Mouse (Mus musculus) lung, embryonic 16.5 days (tissue): ENCODE data around the gene Cel. TPM values are rescaled to one million over a fixed set of nuclear protein-coding genes. Genes with fewer than 3 reads are reported as not detected.

Source experiments
- ATAC-seq: fragments of 200-750 bp; cut with Nextera tagmentation; 2 replicates; pipeline ENCODE4 v1.8.0; 2017; ENCODE audit warnings: low read depth, mild to moderate bottlenecking, moderate library complexity
- H3K27ac ChIP-seq: fragments of 300-500 bp; sonication (generic); 2 replicates; pipeline ENCODE4 v1.5.1; 2014; ENCODE audit warnings: mild to moderate bottlenecking, control low read depth, low read length
- H3K27me3 ChIP-seq: fragments of 300-500 bp; sonication (generic); 2 replicates; pipeline ENCODE4 v1.6.1; 2014; ENCODE audit warnings: low read depth, low read length, mixed read lengths; ENCODE audit not compliant: control insufficient read depth, insufficient read depth
- H3K36me3 ChIP-seq: fragments of 300-500 bp; sonication (generic); 2 replicates; pipeline ENCODE4 v1.6.1; 2014; ENCODE audit warnings: low read length; ENCODE audit not compliant: control insufficient read depth, insufficient read depth
- H3K4me1 ChIP-seq: fragments of 300-500 bp; sonication (generic); replicated peaks from 2 replicates; pipeline ENCODE4 v1.6.1; 2014; ENCODE audit warnings: low read length, mixed read lengths; ENCODE audit not compliant: control insufficient read depth, insufficient read depth
- H3K4me2 ChIP-seq: fragments of 300-500 bp; sonication (generic); 2 replicates; pipeline ENCODE4 v1.6.1; 2014; ENCODE audit warnings: low read depth, low read length, control low read depth
- H3K4me3 ChIP-seq: fragments of 300-500 bp; sonication (generic); 2 replicates; pipeline ENCODE4 v1.5.1; 2014; ENCODE audit warnings: mild to moderate bottlenecking, low read length, control low read depth
- H3K9ac ChIP-seq: fragments of 300-500 bp; sonication (generic); 2 replicates; pipeline ENCODE4 v1.6.1; 2014; ENCODE audit warnings: low read length, control low read depth
- H3K9me3 ChIP-seq: fragments of 300-500 bp; sonication (generic); 2 replicates; pipeline ENCODE4 v1.6.1; 2016; ENCODE audit warnings: low read length; ENCODE audit not compliant: control insufficient read depth
- WGBS: fragments of 180-500 bp; shearing (Covaris S2); extraction: QIAGEN DNeasy Blood & Tissue Kit; methylation state at CpG from one replicate; pipeline ENCODE4 v1.1.7; 2014; 5-methylcytosine and 5-hydroxymethylcytosine counted together
- polyA plus RNA-seq: library from polyadenylated mRNA; unstranded; fragments of >200 nt; fragmentation: Nextera tagmentation; extraction: Ambion mirVana; gene quantifications from 2 replicates; pipeline ENCODE4 v1.2.1, GENCODE M21; 2015

The Cel gene
- polyA plus RNA-seq, 1 experiment from 2014 or later: 0.10 TPM

DNA sequence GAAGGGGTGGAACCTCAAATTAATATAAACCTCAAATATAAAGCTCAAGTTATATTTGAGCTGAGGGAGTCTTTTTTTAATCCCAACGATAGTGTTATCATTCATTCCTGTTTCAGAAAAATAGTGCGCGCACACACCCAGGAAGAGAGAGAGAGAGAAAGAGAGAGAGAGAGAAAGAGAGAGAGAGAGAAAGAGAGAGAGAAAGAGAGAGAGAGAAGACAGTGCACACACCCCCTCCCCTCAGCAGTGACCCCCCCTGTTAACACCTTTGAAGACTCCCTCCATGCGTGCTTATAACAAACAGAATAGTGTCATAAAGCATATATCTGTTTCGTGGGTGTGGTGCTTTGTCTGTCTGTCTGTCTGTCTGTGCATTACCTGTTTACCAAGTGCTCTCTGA, 40.3 kb upstream of the Cel start:
- no peak for ATAC-seq
- Histone ChIP-seq H3K4me3 (no peak overlapping the region), H3K27ac (no peak overlapping the region), H3K9me3 (no peaks in the 10 kb centered on the region), H3K36me3 (no peaks in the 10 kb centered on the region), H3K27me3 (no peaks in the 10 kb centered on the region), H3K4me2 (no peak overlapping the region), H3K4me1 (no peaks in the 10 kb centered on the region), H3K9ac (no peak overlapping the region)
- WGBS: 84% methylated on average over 5 of the region's 5 CpGs

DNA sequence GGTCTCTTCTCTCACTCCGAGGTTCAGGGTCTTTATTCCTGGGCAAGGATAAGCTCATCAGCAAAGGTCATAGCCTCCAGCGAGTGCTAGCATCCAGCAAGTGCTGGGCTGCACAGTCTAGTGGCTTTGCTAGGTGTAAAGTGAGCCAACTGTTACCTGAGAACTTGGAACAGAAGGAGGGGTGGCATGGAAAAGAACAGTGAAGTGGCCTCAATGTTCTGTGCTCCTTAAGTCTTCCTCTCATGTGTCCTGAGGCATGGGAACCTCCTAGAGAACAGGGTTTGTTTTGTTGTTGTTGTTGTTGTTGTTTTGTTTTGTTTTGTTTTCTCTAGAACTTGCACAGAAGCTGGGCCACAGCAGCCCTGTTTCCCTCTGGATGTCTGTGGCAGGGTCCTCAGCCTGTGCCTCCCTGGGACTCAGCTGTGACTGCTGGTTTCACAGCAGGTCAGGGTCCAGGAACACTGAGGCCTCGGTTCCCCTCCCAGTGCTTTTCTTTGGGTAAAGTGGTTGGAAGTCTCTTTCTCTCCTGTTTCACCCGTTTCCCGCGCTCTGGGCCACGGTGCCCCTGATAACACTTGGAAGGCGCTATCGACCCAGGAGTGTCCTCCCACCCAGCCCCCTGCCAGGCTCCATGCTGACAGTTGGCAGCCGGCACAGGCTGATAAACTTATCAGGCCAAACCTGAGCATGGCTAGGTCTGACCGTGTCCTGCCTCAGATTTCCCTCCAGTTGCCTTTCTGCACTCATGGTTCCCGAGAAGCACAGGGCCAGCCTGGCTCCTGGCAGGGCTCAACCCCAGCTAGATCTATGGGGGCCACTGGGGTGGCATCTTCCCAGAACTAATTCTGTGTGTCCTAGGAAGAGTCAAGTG, 38.8 kb upstream of the Cel start:
- H3K4me1 ChIP-seq: no peaks in the 10 kb centered on the region
- no peak for ATAC-seq
- H3K27me3 ChIP-seq: no peaks in the 10 kb centered on the region
- H3K9me3 ChIP-seq: no peaks in the 10 kb centered on the region
- no peak overlapping the region for H3K4me3 ChIP-seq
- no peak overlapping the region for H3K9ac ChIP-seq
- no peaks in the 10 kb centered on the region for H3K36me3 ChIP-seq
- no peak overlapping the region for H3K27ac ChIP-seq
- H3K4me2 ChIP-seq: no peak overlapping the region
- 42% methylated on average over 12 of the region's 12 CpGs for WGBS

- WGBS: 62% methylated on average over 6 of the region's 6 CpGs
- H3K4me1 ChIP-seq: no peaks in the 10 kb centered on the region
- no peak overlapping the region for H3K4me2 ChIP-seq
- no peak overlapping the region for H3K9ac ChIP-seq
- H3K27me3 ChIP-seq: no peaks in the 10 kb centered on the region
- no peak overlapping the region for H3K4me3 ChIP-seq
- ATAC-seq: no peak
- H3K9me3 ChIP-seq: no peaks in the 10 kb centered on the region
- H3K36me3 ChIP-seq: no peaks in the 10 kb centered on the region
- no peak overlapping the region for H3K27ac ChIP-seq
Observed at GRCm38 (mm10) chr2:28599569-28599900, 36.3 kb upstream of the Cel start.

DNA sequence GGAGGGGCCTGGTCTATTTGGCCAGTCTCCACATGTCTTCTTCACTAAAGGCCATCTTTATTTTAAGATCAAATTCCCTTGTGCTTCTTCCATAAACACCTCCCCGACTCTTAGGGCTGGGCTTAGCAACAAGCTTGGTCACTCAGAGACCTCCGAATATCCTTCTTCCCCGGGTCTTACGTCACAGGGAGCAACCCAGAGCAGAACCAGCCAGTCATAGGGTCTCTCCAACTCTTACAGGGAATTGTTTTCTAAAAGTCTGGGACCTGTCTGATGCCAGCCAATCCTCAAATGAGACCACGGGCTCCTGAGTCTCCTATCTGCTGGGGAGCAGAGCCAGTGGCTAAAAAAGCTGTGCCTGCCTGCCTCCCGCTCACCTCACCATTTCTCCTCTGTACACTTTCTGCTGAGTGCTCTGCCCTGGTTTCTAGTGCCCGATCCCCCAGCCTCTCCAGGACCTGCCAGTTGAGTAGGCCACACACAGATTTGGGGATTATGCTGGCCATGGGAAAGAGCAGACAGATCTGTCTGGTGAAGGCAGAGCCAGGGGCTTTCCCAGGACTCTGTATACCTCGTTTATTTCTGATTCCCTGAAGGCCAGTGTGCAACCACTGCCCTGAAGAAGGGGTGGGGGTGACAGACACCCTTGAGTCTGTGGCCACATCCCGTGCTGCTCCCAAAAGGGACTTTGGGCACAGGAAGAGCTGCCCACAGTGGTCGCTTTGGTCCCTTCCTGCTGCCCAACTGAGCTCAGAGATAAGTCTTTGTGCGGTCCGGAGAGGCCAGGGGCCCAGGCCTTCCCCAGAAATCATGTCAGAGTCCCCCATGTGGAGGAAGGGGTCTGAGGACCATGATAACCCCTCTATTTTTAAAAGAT, 35.7 kb upstream of the Cel start:
- no peak overlapping the region for H3K4me3 ChIP-seq
- no peaks in the 10 kb centered on the region for H3K4me1 ChIP-seq
- H3K4me2 ChIP-seq: no peak overlapping the region
- H3K36me3 ChIP-seq: no peaks in the 10 kb centered on the region
- no peak overlapping the region for H3K27ac ChIP-seq
- ATAC-seq: no peak
- no peak overlapping the region for H3K9ac ChIP-seq
- no peaks in the 10 kb centered on the region for H3K27me3 ChIP-seq
- WGBS: 51% methylated on average over 12 of the region's 12 CpGs
- no peaks in the 10 kb centered on the region for H3K9me3 ChIP-seq

DNA sequence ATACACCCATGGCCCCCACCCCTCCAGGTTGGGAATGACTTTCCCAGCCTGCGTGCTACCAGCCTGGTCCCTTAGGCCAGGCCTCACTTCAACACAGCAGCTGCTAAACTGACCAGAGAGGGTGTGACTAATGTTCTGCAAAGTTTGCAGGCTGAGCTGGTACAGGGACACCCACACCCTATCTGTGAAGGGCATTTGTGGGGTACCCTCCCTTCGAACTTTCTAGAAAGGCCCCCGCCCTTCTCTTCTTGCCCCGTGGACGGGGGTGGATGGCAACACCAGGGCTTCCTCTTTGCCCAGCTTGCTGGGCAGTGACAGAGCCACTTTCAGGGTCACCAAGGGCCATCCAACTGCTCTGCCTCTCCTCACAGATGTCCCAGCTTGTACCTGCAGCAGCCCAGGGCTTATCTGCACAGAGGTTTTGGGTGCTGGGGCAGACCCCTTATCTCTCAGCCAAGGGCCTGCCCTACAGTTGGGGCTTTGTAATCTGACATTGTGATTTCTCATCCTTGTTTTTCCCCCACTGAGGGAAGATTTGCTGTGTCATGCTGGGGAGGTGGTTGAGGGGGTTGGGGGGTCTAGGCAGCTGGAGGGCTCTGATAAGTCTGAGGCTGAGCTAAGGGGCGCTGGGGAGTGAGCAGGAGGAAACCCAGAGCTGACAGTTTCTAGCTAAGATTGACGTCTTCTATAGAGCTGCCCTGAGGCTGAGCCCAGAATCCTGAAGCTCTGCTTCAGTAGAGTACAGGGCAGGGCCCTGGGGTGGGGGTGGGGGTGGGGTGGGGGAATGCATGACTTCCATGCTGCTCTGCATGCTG, 34.7 kb upstream of the Cel start:
- no peak overlapping the region for H3K4me3 ChIP-seq
- H3K27ac ChIP-seq: no peak overlapping the region
- no peak overlapping the region for H3K4me2 ChIP-seq
- no peak overlapping the region for H3K9ac ChIP-seq
- H3K9me3 ChIP-seq: no peaks in the 10 kb centered on the region
- no peaks in the 10 kb centered on the region for H3K27me3 ChIP-seq
- WGBS: 61% methylated on average over 7 of the region's 7 CpGs
- no peaks in the 10 kb centered on the region for H3K36me3 ChIP-seq
- no peaks in the 10 kb centered on the region for H3K4me1 ChIP-seq
- ATAC-seq: no peak

- Histone ChIP-seq H3K9me3 (no peaks in the 10 kb centered on the region), H3K9ac (no peak overlapping the region), H3K27me3 (no peaks in the 10 kb centered on the region), H3K36me3 (no peaks in the 10 kb centered on the region), H3K4me2 (no peak overlapping the region), H3K27ac (no peak overlapping the region), H3K4me1 (no peaks in the 10 kb centered on the region), H3K4me3 (no peak overlapping the region)
- no peak for ATAC-seq
- WGBS: 89% methylated on average over 7 of the region's 7 CpGs
Observed at GRCm38 (mm10) chr2:28596998-28597397, 33.8 kb upstream of the Cel start.

DNA sequence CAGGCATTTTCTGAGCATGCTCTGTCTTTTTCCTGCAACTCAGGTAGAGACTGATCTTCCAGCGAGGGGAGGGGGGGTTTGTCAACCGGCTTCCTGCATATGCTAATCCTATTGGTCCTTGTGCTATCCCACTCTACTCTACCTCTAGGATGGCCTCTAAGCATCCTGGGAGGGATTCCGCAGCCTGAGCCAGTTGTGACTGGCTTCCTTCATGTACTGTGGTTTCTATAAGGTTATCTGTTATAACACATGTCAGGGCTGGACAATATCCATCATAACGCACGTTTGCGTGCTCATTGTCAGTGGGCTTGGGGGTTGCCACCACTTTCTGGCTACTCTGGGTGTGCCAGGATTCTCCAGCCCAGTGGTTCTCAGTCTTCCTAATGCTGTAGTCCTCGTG, 32.8 kb upstream of the Cel start:
- WGBS: 72% methylated on average over 7 of the region's 7 CpGs
- Histone ChIP-seq H3K4me2 (no peak overlapping the region), H3K4me1 (no peaks in the 10 kb centered on the region), H3K36me3 (no peaks in the 10 kb centered on the region), H3K9me3 (no peaks in the 10 kb centered on the region), H3K27me3 (no peaks in the 10 kb centered on the region), H3K27ac (no peak overlapping the region), H3K9ac (no peak overlapping the region), H3K4me3 (no peak overlapping the region)
- no peak for ATAC-seq

DNA sequence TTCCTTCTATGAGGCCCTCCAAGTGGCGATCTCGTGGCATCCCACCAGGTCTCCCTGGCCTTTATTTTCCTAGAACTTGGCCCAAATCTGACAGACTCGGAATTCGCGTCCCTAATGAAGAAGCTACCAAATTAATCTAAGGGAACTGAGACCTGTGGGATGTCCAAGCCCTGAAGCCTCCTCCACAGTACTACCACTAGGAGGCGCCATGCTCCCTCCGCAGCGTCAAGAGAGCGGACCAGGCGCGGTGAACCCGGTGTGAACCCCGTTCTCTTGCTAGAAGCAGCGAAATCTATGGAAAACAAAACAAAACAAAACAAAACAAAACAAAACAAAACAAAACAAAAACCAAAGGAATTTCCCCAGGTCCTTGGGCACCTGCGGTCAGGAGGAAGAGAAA, 29.6 kb upstream of the Cel start:
- H3K4me3 ChIP-seq: no peak overlapping the region
- H3K36me3 ChIP-seq: no peaks in the 10 kb centered on the region
- H3K27me3 ChIP-seq: no peaks in the 10 kb centered on the region
- H3K4me2 ChIP-seq: peak overlapping the region; percentile 21; the same call in 1 of the 2 replicates
- no peaks in the 10 kb centered on the region for H3K9me3 ChIP-seq
- no peaks in the 10 kb centered on the region for H3K4me1 ChIP-seq
- ATAC-seq: no peak
- no peak overlapping the region for H3K9ac ChIP-seq
- no peak overlapping the region for H3K27ac ChIP-seq
- 7% methylated on average over 15 of the region's 15 CpGs for WGBS

DNA sequence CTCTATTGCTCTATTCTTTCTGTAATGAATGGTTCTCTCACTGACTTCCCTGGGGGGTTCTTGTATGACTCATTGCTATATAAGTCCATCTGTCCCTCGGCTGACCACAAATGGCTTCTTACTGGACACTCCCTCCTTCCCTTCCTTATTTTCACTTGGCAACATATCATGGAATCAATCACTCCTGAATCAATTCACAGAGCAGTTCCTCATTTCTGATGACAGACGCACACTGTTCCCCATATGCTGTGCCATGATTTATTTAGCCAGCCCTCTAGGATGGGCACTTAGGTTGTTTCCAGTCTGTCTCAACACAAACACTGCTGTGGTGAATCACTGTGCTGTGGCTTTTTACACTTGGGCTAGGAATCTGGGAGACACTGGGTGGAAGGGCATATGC, 28.3 kb upstream of the Cel start:
- H3K4me2 ChIP-seq: no peak overlapping the region
- H3K4me1 ChIP-seq: no peaks in the 10 kb centered on the region
- H3K4me3 ChIP-seq: no peak overlapping the region
- no peaks in the 10 kb centered on the region for H3K27me3 ChIP-seq
- no peak overlapping the region for H3K27ac ChIP-seq
- no peaks in the 10 kb centered on the region for H3K9me3 ChIP-seq
- no peak for ATAC-seq
- 60% methylated on average over 2 of the region's 2 CpGs for WGBS
- H3K36me3 ChIP-seq: no peaks in the 10 kb centered on the region
- H3K9ac ChIP-seq: no peak overlapping the region
